In the genomic region with DNA sequence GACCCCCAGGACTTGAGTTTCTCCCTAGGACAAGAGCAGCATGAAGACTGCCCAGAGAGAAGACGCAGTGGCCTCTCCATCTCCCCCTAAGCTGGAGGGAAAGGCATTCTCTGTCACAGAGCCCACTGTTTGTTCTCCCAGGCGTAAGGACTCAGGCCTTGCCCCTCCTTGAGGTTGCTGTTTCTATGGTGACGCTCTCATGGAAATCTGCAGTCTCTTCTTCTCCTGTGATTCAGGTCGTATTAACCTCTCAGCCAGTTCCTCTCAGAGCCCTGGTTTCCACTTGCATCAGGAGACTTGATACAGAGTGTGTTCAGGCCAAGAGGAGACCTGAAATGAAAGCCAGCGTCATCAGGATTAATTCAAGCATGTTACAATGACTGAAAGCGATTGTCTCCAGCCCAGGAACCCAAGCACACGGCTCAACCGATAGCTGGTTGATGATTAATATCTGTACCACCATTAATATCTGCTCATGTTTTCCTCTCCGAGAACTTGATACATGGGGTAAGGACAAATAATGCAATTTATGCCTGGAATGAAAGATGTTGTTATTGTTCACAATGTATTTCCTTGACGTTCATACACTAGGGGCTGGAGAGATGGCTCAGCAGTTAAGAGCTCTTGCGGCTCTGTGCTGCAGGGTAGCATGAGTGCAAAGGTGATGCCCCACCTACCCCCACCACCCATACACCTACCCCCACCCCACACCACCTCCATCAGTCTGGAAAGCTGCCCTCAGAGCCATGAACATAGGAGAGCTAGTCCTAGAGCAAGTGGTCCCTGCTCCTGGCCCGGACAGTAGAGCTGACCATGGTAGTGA, we compare ENCODE assay signal across 10 mouse cellular contexts. TPM values are rescaled to one million over a fixed set of nuclear protein-coding genes. Genes with fewer than 3 reads are reported as not detected.
DNase-seq lines count a peak whose midpoint lies in the region; ATAC-seq and TF ChIP-seq lines count a peak whose summit lies in the region.
"Had no signal": no experiment of that assay in that cellular context is flagged by ENCODE, and none has a peak within 500 bp of the region (broad histone marks: within the 10 kb centered on the region; RNA-seq: fewer than 3 reads in every experiment).

No protein-coding gene starts in this region.

- no peak for DNase-seq in kidney, postnatal 0 days (ENCODE audit: low spot score)
- DNase-seq in kidney, adult 8-10 months, result no peak
- DNase-seq in embryonic facial prominence, embryonic 10.5 days (ENCODE audit: low spot score), result no peak
- no peak for DNase-seq in frontal cortex, postnatal 36 days (ENCODE audit: low spot score in 2 of 2)
- DNase-seq in cerebellum, adult 9-11 months, result no peak
- DNase-seq: cerebellum, adult 11-12 months had no signal

- TF ChIP-seq CTCF in kidney, postnatal 0 days (IDR thresholded peaks at IDR 0.05; ENCODE audit: low read depth), result no peak

- H3K9me3 ChIP-seq in kidney, postnatal 0 days (replicated peaks; ENCODE audit: low read length), result no peaks in the 10 kb centered on the region
- no peaks in the 10 kb centered on the region for H3K9me3 ChIP-seq in embryonic facial prominence, embryonic 10.5 days
- no peaks in the 10 kb centered on the region for H3K9me3 ChIP-seq in hindbrain, embryonic 12.5 days (replicated peaks)
- H3K9me3 ChIP-seq in neural tube, embryonic 15.5 days (replicated peaks), result no peaks in the 10 kb centered on the region
- H3K9me3 ChIP-seq: liver, embryonic 15.5 days had no signal

- no peaks in the 10 kb centered on the region for H3K27me3 ChIP-seq in kidney, postnatal 0 days (ENCODE audit: insufficient read depth, low read length)
- no peaks in the 10 kb centered on the region for H3K27me3 ChIP-seq in embryonic facial prominence, embryonic 10.5 days (replicated peaks; ENCODE audit: low read depth, poor library complexity, severe bottlenecking)
- H3K27me3 ChIP-seq in hindbrain, embryonic 12.5 days, result no peaks in the 10 kb centered on the region
- no peaks in the 10 kb centered on the region for H3K27me3 ChIP-seq in neural tube, embryonic 15.5 days (replicated peaks)

- H3K4me1 ChIP-seq in kidney, postnatal 0 days (replicated peaks; ENCODE audit: insufficient read depth, low read length), result peaks cover 12% of the 10 kb centered on the region
- H3K4me1 ChIP-seq in embryonic facial prominence, embryonic 10.5 days, result peaks cover 29% of the 10 kb centered on the region
- H3K4me1 ChIP-seq in hindbrain, embryonic 12.5 days, result peaks cover 17% of the 10 kb centered on the region
- H3K4me1 ChIP-seq in neural tube, embryonic 15.5 days, result peaks cover 24% of the 10 kb centered on the region

- WGBS in kidney, postnatal 0 days, result 54% methylated on average over 12 of the region's 12 CpGs
- WGBS in embryonic facial prominence, embryonic 10.5 days, result 66% methylated on average over 12 of the region's 12 CpGs
- WGBS in hindbrain, embryonic 12.5 days, result 51% methylated on average over 12 of the region's 12 CpGs
- 39% methylated on average over 12 of the region's 12 CpGs for WGBS in neural tube, embryonic 15.5 days

- ATAC-seq in kidney, postnatal 0 days (replicated peaks; ENCODE audit: low FRiP score, low read depth), result 0 out of 2 replicates have a peak, but pooled peaks have one; percentile 19
- peak; percentile 68 for ATAC-seq in hindbrain, embryonic 12.5 days (ENCODE audit: low FRiP score)
- peak; percentile 59; the same call in 1 of the 2 replicates for ATAC-seq in neural tube, embryonic 15.5 days (ENCODE audit: low FRiP score)
- ATAC-seq in megakaryocyte-erythroid progenitor cell, adult 5-6 weeks (replicated peaks; ENCODE audit: low FRiP score, low TSS enrichment, poor library complexity, severe bottlenecking), result no peak

- H3K9ac ChIP-seq in kidney, postnatal 0 days (ENCODE audit: low read depth, low read length), result no peak overlapping the region
- H3K9ac ChIP-seq in hindbrain, embryonic 12.5 days, result no peak overlapping the region
- H3K9ac ChIP-seq in neural tube, embryonic 15.5 days (replicated peaks), result no peak overlapping the region
- H3K9ac ChIP-seq: liver, embryonic 15.5 days had no signal

- 0 out of 2 replicates have a peak overlapping the region, but pooled peaks have one; percentile 3 for H3K27ac ChIP-seq in kidney, postnatal 0 days
- H3K27ac ChIP-seq in embryonic facial prominence, embryonic 10.5 days (replicated peaks), result peak overlapping the region; percentile 61
- H3K27ac ChIP-seq in hindbrain, embryonic 12.5 days, result peak overlapping the region; percentile 58
- peak overlapping the region; percentile 79 for H3K27ac ChIP-seq in neural tube, embryonic 15.5 days (replicated peaks)
- H3K27ac ChIP-seq: liver, embryonic 15.5 days had no signal

- no peak overlapping the region for H3K4me3 ChIP-seq in kidney, postnatal 0 days (replicated peaks; ENCODE audit: low read depth, low read length)
- no peak overlapping the region for H3K4me3 ChIP-seq in embryonic facial prominence, embryonic 10.5 days
- no peak overlapping the region for H3K4me3 ChIP-seq in hindbrain, embryonic 12.5 days
- no peak overlapping the region for H3K4me3 ChIP-seq in neural tube, embryonic 15.5 days (replicated peaks)
- H3K4me3 ChIP-seq: liver, embryonic 15.5 days had no signal

- H3K36me3 ChIP-seq in kidney, postnatal 0 days (ENCODE audit: insufficient read depth, low read length), result no peaks in the 10 kb centered on the region
- H3K36me3 ChIP-seq in embryonic facial prominence, embryonic 10.5 days (replicated peaks), result no peaks in the 10 kb centered on the region
- no peaks in the 10 kb centered on the region for H3K36me3 ChIP-seq in hindbrain, embryonic 12.5 days
- H3K36me3 ChIP-seq in neural tube, embryonic 15.5 days, result no peaks in the 10 kb centered on the region
- H3K36me3 ChIP-seq: liver, embryonic 15.5 days had no signal

- H3K4me2 ChIP-seq in kidney, postnatal 0 days (ENCODE audit: low read length), result no peak overlapping the region
- H3K4me2 ChIP-seq in hindbrain, embryonic 12.5 days (replicated peaks), result no peak overlapping the region
- peak overlapping the region; percentile 13; the same call in 1 of the 2 replicates for H3K4me2 ChIP-seq in neural tube, embryonic 15.5 days
- H3K4me2 ChIP-seq: liver, embryonic 15.5 days had no signal

RNA-seq across cellular contexts. Expression of a gene that starts 22.0 kb away (rescaled TPM):
- 192 and 194 TPM in 2 replicates for polyA plus RNA-seq in kidney, postnatal 0 days (2015; fragmentation: Nextera tagmentation; extraction: Ambion mirVana)
- polyA plus RNA-seq in embryonic facial prominence, embryonic 10.5 days (2016; fragmentation: Nextera tagmentation; extraction: Ambion mirVana), result 377 and 383 TPM in 2 replicates
- 312 and 328 TPM in 2 replicates for polyA plus RNA-seq in hindbrain, embryonic 12.5 days (2016; fragmentation: Nextera tagmentation; extraction: Ambion mirVana)
- polyA plus RNA-seq in neural tube, embryonic 15.5 days (2015; fragmentation: Nextera tagmentation; extraction: Ambion mirVana), result 157 and 178 TPM in 2 replicates
- 272 and 280 TPM in 2 replicates for total RNA-seq in megakaryocyte-erythroid progenitor cell, adult 5-6 weeks (2014; fragmentation: Nextera tagmentation)
- total RNA-seq in megakaryocyte-erythroid progenitor cell, adult 5-6 weeks (2017), result 322 and 402 TPM in 2 replicates

RNA-seq across cellular contexts. Expression of a gene that starts 40.1 kb away (rescaled TPM):
- 190 and 194 TPM in 2 replicates for polyA plus RNA-seq in kidney, postnatal 0 days (2015; fragmentation: Nextera tagmentation; extraction: Ambion mirVana)
- 177 and 186 TPM in 2 replicates for polyA plus RNA-seq in embryonic facial prominence, embryonic 10.5 days (2016; fragmentation: Nextera tagmentation; extraction: Ambion mirVana)
- polyA plus RNA-seq in hindbrain, embryonic 12.5 days (2016; fragmentation: Nextera tagmentation; extraction: Ambion mirVana), result 152 and 154 TPM in 2 replicates
- polyA plus RNA-seq in neural tube, embryonic 15.5 days (2015; fragmentation: Nextera tagmentation; extraction: Ambion mirVana), result 82.1 and 114 TPM in 2 replicates
- 105 and 128 TPM in 2 replicates for total RNA-seq in megakaryocyte-erythroid progenitor cell, adult 5-6 weeks (2014; fragmentation: Nextera tagmentation)
- total RNA-seq in megakaryocyte-erythroid progenitor cell, adult 5-6 weeks (2017), result 145 and 204 TPM in 2 replicates

Comparison
In these comparisons a context has a peak if more than half of its experiments do, and no peak if none do; other contexts are left out.
1. H3K27ac ChIP-seq: peak in every context shown above with its lines; median percentile 79 in neural tube, embryonic 15.5 days; 61 in embryonic facial prominence, embryonic 10.5 days; 58 in hindbrain, embryonic 12.5 days; 3 in kidney, postnatal 0 days.